Mouse (Mus musculus): Measurements from ENCODE around the gene Tm6sf1. TPM values are rescaled to one million over a fixed set of nuclear protein-coding genes. Genes with fewer than 3 reads are reported as not detected.

Gene Tm6sf1
- total and polyA plus RNA-seq, 3 experiments, result 0.28 to 0.93 (median 0.57) TPM

DNA sequence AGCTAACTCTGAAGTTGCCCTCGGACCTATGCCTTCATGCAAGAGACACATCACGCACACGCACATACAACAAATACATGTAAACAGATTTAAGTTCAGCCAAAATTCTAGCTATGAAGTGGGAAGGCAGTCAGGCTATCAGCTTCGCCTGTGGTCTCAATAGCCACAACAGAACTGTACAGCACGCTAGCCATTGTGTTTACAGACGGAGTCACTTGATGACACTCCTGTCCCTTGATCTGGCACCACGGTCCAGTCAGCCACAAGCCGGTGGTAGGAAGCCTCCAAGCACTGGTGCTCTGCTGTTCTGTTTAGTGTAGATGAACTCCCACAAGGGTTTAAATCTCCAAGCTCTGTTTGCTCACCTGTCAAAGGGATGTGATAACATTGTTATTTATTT is 12.8 kb upstream of the Tm6sf1 start:
- Histone ChIP-seq H3K79me2 (replicated peaks; ENCODE audit: control insufficient read depth, extremely low read depth, insufficient read depth, poor library complexity, severe bottlenecking) (no peaks in the 10 kb centered on the region), H3K4me3 (replicated peaks in 1 of 3; ENCODE audit: low read depth in 2 of 3, low read length in 2 of 3, poor library complexity in 1 of 3) (no peak overlapping the region), H3K36me3 (replicated peaks in 1 of 2; ENCODE audit: control insufficient read depth in 1 of 2, insufficient read depth in 1 of 2, low read length in 1 of 2) (no peaks in the 10 kb centered on the region), H3K9ac (ENCODE audit: insufficient read depth, low read depth) (no peak overlapping the region), H3K9me3 (replicated peaks; ENCODE audit: low read length) (no peaks in the 10 kb centered on the region), H3K27ac (ENCODE audit: insufficient read depth, low read depth) (no peak overlapping the region), H3K4me1 (ENCODE audit: control insufficient read depth in 1 of 2, insufficient read depth in 2 of 2) (peaks cover 4 to 25% of the 10 kb centered on the region in 2 experiments), H3K4me2 (ENCODE audit: insufficient read depth, low read depth, poor library complexity, severe bottlenecking) (no peak overlapping the region), H3K27me3 (replicated peaks) (no peaks in the 10 kb centered on the region)
- in situ Hi-C loops (cut with MboI; ENCODE audit: low pct_ligation_motif_present, low pct_unique_long_range_greater_than_20kb, low sequenced_read_pairs) (no loop called here), dilution Hi-C loops (cut with MboI; ENCODE audit: extremely low pct_ligation_motif_present, extremely low pct_unique_long_range_greater_than_20kb, low sequenced_read_pairs) (no loop called here)
- DNase-seq (ENCODE audit: extremely low read depth), result no peak
- TF ChIP-seq TBP (conservative IDR thresholded peaks at IDR 0.05; ENCODE audit: low read depth, low read length) (no peak), RAD21 (IDR thresholded peaks at IDR 0.05; ENCODE audit: low read depth, low read length) (no peak), KAT2A (IDR thresholded peaks at IDR 0.05; ENCODE audit: insufficient replicate concordance, low read length) (no peak), POLR2AphosphoS2 (IDR thresholded peaks at IDR 0.05; ENCODE audit: low read depth, low read length) (no peak), USF2 (conservative IDR thresholded peaks at IDR 0.05; ENCODE audit: low read depth, low read length) (no peak), UBTF (IDR thresholded peaks at IDR 0.05; ENCODE audit: low read depth, low read length) (no peak), MAX (IDR thresholded peaks at IDR 0.05; ENCODE audit: low read length) (no peak), ELF1 (IDR thresholded peaks at IDR 0.05; ENCODE audit: low read depth, low read length) (no peak), NELFE (IDR thresholded peaks at IDR 0.05; ENCODE audit: low read depth, low read length) (no peak), EP300 (IDR thresholded peaks at IDR 0.05; ENCODE audit: low read length) (no peak), SMC3 (IDR thresholded peaks at IDR 0.05; ENCODE audit: low read depth, low read length) (no peak), MEF2A (IDR thresholded peaks at IDR 0.05; ENCODE audit: borderline replicate concordance, low read depth, low read length) (no peak), ZKSCAN1 (IDR thresholded peaks at IDR 0.05; ENCODE audit: borderline replicate concordance, low read depth, low read length) (no peak), HCFC1 (IDR thresholded peaks at IDR 0.05; ENCODE audit: low read depth, low read length) (no peak), E2F4 (IDR thresholded peaks at IDR 0.05; ENCODE audit: insufficient replicate concordance, low read depth, low read length) (no peak), CHD2 (IDR thresholded peaks at IDR 0.05; ENCODE audit: low read length) (no peak), GABPA (IDR thresholded peaks at IDR 0.05; ENCODE audit: insufficient replicate concordance, low read depth, low read length) (no peak), MAZ (IDR thresholded peaks at IDR 0.05; ENCODE audit: low read depth, low read length) (no peak)

- Histone ChIP-seq H3K4me2 (ENCODE audit: insufficient read depth, low read depth, poor library complexity, severe bottlenecking) (no peak overlapping the region), H3K79me2 (replicated peaks; ENCODE audit: control insufficient read depth, extremely low read depth, insufficient read depth, poor library complexity, severe bottlenecking) (no peaks in the 10 kb centered on the region), H3K27ac (ENCODE audit: insufficient read depth, low read depth) (no peak overlapping the region), H3K36me3 (replicated peaks in 1 of 2; ENCODE audit: control insufficient read depth in 1 of 2, insufficient read depth in 1 of 2, low read length in 1 of 2) (no peaks in the 10 kb centered on the region), H3K9ac (ENCODE audit: insufficient read depth, low read depth) (no peak overlapping the region), H3K4me3 (replicated peaks in 1 of 3; ENCODE audit: low read depth in 2 of 3, low read length in 2 of 3, poor library complexity in 1 of 3) (no peak overlapping the region), H3K27me3 (replicated peaks) (no peaks in the 10 kb centered on the region), H3K9me3 (replicated peaks; ENCODE audit: low read length) (no peaks in the 10 kb centered on the region), H3K4me1 (ENCODE audit: control insufficient read depth in 1 of 2, insufficient read depth in 2 of 2) (peaks cover 4 to 25% of the 10 kb centered on the region in 2 experiments)
- dilution Hi-C loops (cut with MboI; ENCODE audit: extremely low pct_ligation_motif_present, extremely low pct_unique_long_range_greater_than_20kb, low sequenced_read_pairs), result no loop called here
- no peak for DNase-seq (ENCODE audit: extremely low read depth)
- in situ Hi-C loops (cut with MboI; ENCODE audit: low pct_ligation_motif_present, low pct_unique_long_range_greater_than_20kb, low sequenced_read_pairs), result no loop called here
- TF ChIP-seq POLR2A (IDR thresholded peaks at IDR 0.05; ENCODE audit: low read depth, low read length) (no peak), ZC3H11A (IDR thresholded peaks at IDR 0.05; ENCODE audit: low read depth, low read length) (no peak), USF2 (conservative IDR thresholded peaks at IDR 0.05; ENCODE audit: low read depth, low read length) (no peak), POLR2AphosphoS2 (IDR thresholded peaks at IDR 0.05; ENCODE audit: low read depth, low read length) (no peak), MAX (IDR thresholded peaks at IDR 0.05; ENCODE audit: low read length) (no peak), ETS1 (conservative IDR thresholded peaks at IDR 0.05; ENCODE audit: low read depth, low read length) (no peak), RAD21 (IDR thresholded peaks at IDR 0.05; ENCODE audit: low read depth, low read length) (no peak), NRF1 (IDR thresholded peaks at IDR 0.05; ENCODE audit: low read depth, low read length) (no peak), ELF1 (IDR thresholded peaks at IDR 0.05; ENCODE audit: low read depth, low read length) (no peak), TCF12 (IDR thresholded peaks at IDR 0.05; ENCODE audit: low read depth, low read length) (no peak), BHLHE40 (IDR thresholded peaks at IDR 0.05; ENCODE audit: low read depth, low read length) (no peak), MEF2A (IDR thresholded peaks at IDR 0.05; ENCODE audit: borderline replicate concordance, low read depth, low read length) (no peak), MAZ (IDR thresholded peaks at IDR 0.05; ENCODE audit: low read depth, low read length) (no peak), MAFK (IDR thresholded peaks at IDR 0.05; ENCODE audit: insufficient replicate concordance, low read length) (no peak)
Measured at GRCm38 (mm10) chr7:81847010-81847409, 11.8 kb upstream of the Tm6sf1 start.

All from CH12.LX (cell line).